Mouse (Mus musculus) small intestine, adult 2 months (tissue): ENCODE measurements at regions not wholly inside any gene's neighbourhood (a gene's known extent, or its start where the extent isn't known, plus 50 kb on each side); places are given as distances from the start of the nearest gene placed in this dataset.

Experiments used
- H3K27ac ChIP-seq: fragments of 200-500 bp; 2 replicates; pipeline ENCODE4 v1.5.1; 2012; ENCODE audit warnings: low read depth, low read length, control low read depth, inconsistent platforms; ENCODE audit not compliant: insufficient read depth
- H3K27me3 ChIP-seq: fragments of 200-500 bp; 2 replicates; pipeline ENCODE4 v1.6.1; 2012; ENCODE audit warnings: mild to moderate bottlenecking, moderate library complexity, low read length, inconsistent platforms; ENCODE audit not compliant: control insufficient read depth, insufficient read depth
- H3K36me3 ChIP-seq: fragments of 200-500 bp; 2 replicates; pipeline ENCODE4 v1.6.1; 2012; ENCODE audit warnings: mild to moderate bottlenecking, low read length, control low read depth, inconsistent platforms; ENCODE audit not compliant: control insufficient read depth, insufficient read depth
- H3K4me1 ChIP-seq: fragments of 200-500 bp; 2 replicates; pipeline ENCODE4 v1.6.1; 2012; ENCODE audit warnings: low read length, inconsistent platforms, mixed read lengths; ENCODE audit not compliant: control insufficient read depth, insufficient read depth, insufficient read length
- H3K4me3 ChIP-seq: fragments of 200-500 bp; 2 replicates; pipeline ENCODE4 v1.5.1; 2012; ENCODE audit warnings: low read depth, mild to moderate bottlenecking, control low read depth, inconsistent platforms, low read length, moderate library complexity
- CTCF ChIP-seq: fragments of 200-500 bp; IDR thresholded peaks from 2 replicates; pipeline ENCODE4 v1.5.1; 2012; ENCODE audit warnings: low read depth, mild to moderate bottlenecking, control low read depth, inconsistent platforms, low read length, moderate library complexity, mixed read lengths; ENCODE audit not compliant: insufficient replicate concordance, insufficient read length; ENCODE audit errors: extremely low read depth
- POLR2A ChIP-seq: fragments of 200-500 bp; IDR thresholded peaks from 2 replicates; pipeline ENCODE4 v1.6.1; 2012; ENCODE audit warnings: low read depth, mild to moderate bottlenecking, control low read depth, inconsistent platforms, low read length, moderate library complexity
- WGBS: fragments of 180-500 bp; shearing (Covaris S2); methylation state at CpG from one replicate; pipeline ENCODE4 v1.1.7; 2018; 5-methylcytosine and 5-hydroxymethylcytosine counted together

DNA sequence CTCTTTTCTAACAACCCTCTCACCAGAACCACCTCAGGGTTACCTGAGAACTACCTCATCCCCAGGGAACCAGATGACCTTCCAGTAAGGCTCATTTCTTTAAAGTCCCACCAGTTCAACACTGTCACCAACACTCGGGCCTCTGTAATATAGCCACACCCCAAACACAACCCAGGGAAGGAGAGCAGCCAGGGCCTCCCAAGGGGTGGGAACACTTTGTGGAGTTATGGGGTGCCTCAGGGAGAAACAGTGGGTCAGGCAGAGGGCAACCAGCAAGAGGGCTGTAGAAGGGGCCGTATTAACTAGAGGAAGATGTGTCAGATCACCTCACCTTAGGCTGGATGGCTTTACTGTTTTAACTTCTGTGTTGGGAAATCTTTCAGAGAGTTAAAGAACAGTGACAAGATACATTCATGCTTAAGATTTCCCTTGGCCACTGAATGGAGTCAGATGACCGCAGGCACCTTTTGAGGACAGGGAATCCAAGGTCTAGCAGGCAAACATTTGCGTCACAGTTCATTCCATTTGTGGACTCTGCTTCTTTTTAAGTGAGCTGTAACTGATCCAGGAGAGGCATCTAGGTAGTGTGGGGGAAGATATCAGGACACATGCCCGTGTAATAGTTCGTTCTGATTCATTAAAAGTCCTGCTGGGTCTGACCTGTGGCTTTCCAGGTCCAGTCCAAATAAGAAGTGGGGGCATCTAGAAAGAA is 67.9 kb upstream of the Slc35c1 start:
- Histone ChIP-seq H3K27ac (no peak overlapping the region), H3K4me1 (peaks cover 3% of the 10 kb centered on the region), H3K36me3 (no peaks in the 10 kb centered on the region), H3K27me3 (no peaks in the 10 kb centered on the region), H3K4me3 (no peak overlapping the region)
- no peak for TF ChIP-seq CTCF
- no peak for TF ChIP-seq POLR2A
- 79% methylated on average over 6 of the region's 6 CpGs for WGBS

DNA sequence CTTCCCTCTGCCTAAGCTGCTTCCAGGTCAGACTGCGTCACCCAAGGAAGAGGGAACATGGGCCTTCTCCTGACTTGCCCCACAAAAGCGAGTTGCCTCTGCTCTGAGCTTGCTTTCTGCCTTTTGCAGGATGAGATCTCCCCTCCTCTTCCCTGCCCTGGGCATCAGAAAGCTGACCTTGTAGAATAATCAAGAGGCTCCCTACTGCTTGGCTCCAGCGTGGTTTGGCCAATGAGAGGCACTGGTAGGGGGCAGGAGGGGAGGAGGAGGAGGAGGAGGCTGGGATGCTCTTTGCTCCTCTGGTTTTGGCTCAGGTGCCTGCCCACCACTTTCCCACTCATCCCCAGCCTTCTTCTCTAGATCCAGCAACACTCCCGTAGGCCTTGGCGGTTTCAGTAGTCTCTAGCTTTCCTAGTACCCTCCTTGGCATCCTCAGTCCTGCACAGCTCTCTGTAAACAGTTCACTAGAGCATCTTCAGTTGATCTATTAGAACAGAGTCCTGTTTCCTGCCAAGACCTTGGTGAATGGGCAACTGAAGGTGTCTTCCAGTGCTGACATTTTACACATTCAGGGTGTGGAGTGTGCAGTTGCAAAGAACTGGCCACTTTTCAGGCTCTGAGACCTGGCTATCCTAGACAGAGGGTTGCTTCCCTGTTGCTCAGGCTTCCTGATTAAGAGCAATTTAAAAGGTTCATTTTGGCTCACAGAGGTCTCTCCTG is 66.5 kb upstream of the Slc35c1 start:
- 82% methylated on average over 5 of the region's 5 CpGs for WGBS
- no peaks in the 10 kb centered on the region for H3K27me3 ChIP-seq
- TF ChIP-seq CTCF (no peak), POLR2A (no peak)
- H3K27ac ChIP-seq: no peak overlapping the region
- H3K4me1 ChIP-seq: peaks cover 3% of the 10 kb centered on the region
- no peaks in the 10 kb centered on the region for H3K36me3 ChIP-seq
- no peak overlapping the region for H3K4me3 ChIP-seq

DNA sequence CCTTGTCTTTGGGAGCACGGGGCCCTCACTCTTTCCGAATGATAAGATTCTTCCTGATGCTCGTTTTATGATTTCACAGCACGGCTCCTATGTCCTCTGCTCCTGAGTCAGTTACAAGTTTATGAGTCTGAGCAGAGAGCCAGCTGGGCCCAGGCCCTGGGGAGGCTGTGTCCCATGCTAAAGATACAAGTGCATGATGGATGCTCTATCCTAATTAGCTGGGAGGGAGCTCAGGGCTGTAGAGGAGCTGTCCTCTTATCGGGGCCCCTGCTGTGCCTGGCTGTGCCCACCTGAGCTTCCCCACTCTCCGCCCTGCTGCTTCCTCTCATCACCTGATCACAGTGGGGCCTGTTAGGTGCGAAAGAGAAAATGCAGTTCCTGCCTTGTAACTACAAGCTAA is 65.3 kb upstream of the Slc35c1 start:
- no peaks in the 10 kb centered on the region for H3K27me3 ChIP-seq
- no peak overlapping the region for H3K27ac ChIP-seq
- 51% methylated on average over 7 of the region's 7 CpGs for WGBS
- TF ChIP-seq CTCF: no peak
- no peak for TF ChIP-seq POLR2A
- H3K4me1 ChIP-seq: peaks cover 3% of the 10 kb centered on the region
- no peaks in the 10 kb centered on the region for H3K36me3 ChIP-seq
- no peak overlapping the region for H3K4me3 ChIP-seq

DNA sequence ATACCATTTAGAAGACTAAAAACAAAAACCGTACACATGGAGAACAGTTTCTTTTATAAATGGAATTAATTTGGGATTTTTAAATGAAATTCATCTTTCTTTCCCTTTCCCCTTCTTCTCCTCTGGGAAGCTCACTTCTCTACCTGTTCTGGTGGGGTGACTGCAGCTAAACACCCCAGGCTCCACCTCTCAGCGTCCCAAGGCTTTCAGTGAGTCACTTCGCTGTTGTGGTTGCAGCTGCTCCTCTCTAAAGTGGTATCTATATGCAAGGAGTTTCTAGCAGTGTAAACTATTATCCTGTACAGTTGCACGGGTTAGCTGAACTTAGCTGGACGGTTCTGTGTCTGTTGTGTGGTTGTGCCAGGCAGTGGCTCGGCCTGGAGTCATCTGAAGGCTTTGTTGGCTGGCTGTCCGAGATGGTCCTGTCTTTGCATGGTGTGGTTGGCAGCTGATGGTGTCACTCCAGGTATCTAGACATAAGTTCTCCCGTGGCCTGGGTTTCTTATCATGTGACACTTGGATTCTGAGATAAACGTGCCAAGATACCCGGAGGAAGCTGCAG is 64.8 kb upstream of the Slc35c1 start:
- WGBS: 68% methylated on average over 10 of the region's 10 CpGs
- Histone ChIP-seq H3K4me3 (no peak overlapping the region), H3K27me3 (no peaks in the 10 kb centered on the region), H3K4me1 (peaks cover 3% of the 10 kb centered on the region), H3K36me3 (no peaks in the 10 kb centered on the region), H3K27ac (no peak overlapping the region)
- no peak for TF ChIP-seq CTCF
- no peak for TF ChIP-seq POLR2A

DNA sequence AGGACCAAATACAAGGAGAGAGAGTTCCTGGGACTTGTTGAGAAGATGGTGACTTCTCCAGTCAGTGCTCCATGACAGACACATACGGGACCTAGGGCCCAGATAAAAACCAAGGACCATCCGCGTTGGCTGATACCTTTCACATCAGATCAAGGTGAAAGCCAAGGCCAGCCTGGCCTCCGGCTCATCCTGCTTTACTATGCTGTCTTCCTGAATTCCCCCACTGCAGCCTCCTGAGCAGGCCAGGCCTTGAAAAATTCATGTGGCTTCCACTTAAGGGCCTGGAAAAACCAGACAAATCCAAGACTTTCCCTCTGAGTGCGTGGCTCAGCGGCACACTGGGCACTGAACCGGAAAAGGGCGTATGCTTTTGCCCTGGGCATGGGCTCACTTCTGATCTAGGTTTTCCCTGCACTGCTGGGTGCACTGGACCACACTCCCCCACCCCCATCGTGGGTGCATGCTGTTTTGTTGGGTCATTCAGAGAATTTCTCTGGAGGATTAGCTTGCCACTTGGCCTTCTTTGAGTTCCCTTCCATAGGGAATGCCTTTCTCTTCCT is 64.1 kb upstream of the Slc35c1 start:
- H3K27me3 ChIP-seq: no peaks in the 10 kb centered on the region
- no peak overlapping the region for H3K4me3 ChIP-seq
- TF ChIP-seq CTCF: no peak
- no peak for TF ChIP-seq POLR2A
- no peaks in the 10 kb centered on the region for H3K36me3 ChIP-seq
- no peak overlapping the region for H3K27ac ChIP-seq
- peaks cover 3% of the 10 kb centered on the region for H3K4me1 ChIP-seq
- 90% methylated on average over 9 of the region's 9 CpGs for WGBS

DNA sequence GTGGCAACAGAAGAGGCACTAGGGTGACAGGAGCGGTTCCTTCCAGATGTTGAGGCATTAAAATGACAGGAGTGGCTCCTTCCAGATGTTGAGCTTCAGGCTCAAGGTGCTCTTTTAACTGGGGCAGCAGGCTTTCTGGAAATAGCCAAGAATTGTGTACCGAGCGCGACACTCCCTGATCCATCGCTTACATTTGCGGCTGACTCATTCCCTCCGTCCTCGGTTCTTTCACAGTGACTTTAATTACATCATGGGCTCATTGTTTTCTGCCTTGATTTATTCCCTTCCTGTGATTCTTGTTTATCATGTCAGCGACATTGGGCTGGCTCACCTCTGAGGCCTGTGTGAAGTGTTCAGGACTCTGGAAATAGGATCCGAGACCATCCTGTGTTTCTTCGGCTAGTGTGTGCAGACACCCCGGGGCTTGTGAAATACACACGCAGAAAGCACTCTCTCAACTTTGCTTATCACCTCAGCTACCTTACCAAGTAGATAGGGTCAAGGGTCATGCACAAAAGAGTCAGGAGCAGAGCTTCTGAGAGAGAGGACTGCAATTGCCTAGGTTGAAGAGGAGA is 63.1 kb upstream of the Slc35c1 start:
- Histone ChIP-seq H3K27me3 (no peaks in the 10 kb centered on the region), H3K4me1 (no peaks in the 10 kb centered on the region), H3K36me3 (no peaks in the 10 kb centered on the region), H3K27ac (no peak overlapping the region), H3K4me3 (no peak overlapping the region)
- WGBS: 51% methylated on average over 13 of the region's 13 CpGs
- TF ChIP-seq CTCF: no peak
- no peak for TF ChIP-seq POLR2A

DNA sequence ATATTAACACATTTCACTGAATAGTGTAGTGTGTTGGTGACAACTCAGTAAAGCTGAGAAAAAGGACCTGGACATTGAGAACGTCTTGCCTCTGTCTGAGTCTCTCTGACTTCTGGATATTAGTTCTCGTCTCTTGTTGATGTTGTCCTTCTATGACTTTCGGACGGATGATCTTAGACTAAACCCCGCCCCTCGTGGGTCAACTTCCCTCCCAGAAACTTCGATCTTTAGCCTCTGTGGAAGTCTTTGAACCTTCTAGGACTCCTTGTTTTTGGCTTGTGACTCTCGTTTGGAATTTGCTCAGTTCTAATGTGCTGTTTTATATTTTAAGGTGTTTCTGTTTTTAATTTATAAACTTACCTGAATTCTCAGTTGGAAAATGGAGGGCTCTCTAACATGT is 61.2 kb upstream of the Slc35c1 start:
- H3K4me3 ChIP-seq: no peak overlapping the region
- H3K27ac ChIP-seq: no peak overlapping the region
- WGBS: 58% methylated on average over 8 of the region's 8 CpGs
- TF ChIP-seq CTCF: no peak
- TF ChIP-seq POLR2A: no peak
- no peaks in the 10 kb centered on the region for H3K36me3 ChIP-seq
- H3K4me1 ChIP-seq: no peaks in the 10 kb centered on the region
- H3K27me3 ChIP-seq: no peaks in the 10 kb centered on the region
